Mouse (Mus musculus) telencephalon, adult 2 months (tissue): ENCODE measurements around the gene Chst12.
A peak's percentile ranks its signal among the peaks of the same experiment; 100 is the strongest.

Source experiments
- DNase-seq: peaks from one replicate; pipeline ENCODE4 v3.0.0-alpha.2; 2011; ENCODE audit warnings: low read depth, low spot score

The Chst12 gene

DNA sequence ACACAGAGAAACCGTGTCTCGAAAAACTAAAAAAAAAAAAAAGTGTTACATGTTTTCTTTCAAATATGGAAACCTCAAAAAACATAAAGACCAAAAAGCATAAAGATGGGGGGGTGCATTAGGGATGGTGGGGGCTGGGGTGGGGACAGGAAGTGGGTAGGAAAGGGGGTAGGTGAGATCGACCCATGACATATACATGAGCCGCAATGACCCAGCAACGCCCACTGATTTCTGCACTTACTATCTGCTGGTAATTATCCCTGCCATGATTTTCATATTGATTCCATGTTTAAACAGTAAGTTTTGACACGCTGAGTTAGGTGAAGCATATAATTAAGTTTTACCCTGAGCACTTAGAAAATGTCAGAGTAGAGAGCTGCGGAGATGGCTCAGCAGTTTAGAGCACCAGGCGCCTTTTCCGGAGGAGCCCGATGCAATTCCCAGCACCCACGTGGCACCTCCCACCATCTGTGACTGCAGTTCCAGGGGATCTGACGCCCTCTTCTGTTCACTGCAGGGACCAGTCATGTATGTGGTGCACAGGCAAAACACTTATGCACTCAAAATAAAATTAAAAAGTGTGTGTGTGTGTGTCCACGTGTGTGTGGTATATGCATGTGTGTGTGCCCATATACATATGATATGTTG is 65.0 kb downstream of the Chst12 start:
- DNase-seq: peak; percentile 34

DNA sequence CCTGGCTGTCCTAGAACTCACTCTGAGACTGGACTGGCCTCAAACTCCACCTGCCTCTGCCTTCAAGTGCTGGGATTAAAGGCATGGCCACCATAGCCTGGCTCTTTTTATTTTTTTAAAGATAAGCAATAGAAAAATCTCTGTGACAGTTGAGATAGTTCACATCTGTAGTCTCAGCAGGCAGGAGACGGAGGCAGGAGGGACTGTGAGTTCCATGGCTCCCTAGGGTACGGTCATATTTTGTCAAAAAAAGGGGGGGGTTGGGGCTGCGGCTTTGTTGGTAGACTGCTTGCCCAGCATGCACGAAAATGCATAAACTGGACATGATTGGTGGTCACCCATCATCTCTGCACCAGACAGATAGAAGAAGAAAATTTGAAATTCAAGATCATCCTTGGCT is 65.9 kb downstream of the Chst12 start:
- DNase-seq: no peak

DNA sequence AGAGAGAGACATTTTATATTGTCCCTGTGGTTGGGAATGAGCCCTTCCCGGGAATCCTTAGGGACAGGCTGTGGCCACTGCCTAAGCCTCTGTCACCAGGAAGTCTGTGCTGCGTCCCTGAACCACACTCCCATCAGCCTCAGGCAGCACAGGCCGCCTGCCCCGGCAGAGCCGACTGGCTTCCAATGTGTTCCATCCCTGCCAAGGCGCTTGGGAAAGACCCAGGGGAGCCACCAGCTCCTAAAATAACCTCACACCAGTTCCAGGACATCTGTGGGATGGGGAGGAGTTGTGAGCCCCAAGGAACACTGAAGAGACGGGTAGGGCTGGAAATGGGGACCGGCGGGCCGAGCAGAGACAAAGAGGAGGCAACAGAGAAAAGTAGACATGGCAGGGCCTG is 66.3 kb downstream of the Chst12 start:
- DNase-seq: no peak

DNA sequence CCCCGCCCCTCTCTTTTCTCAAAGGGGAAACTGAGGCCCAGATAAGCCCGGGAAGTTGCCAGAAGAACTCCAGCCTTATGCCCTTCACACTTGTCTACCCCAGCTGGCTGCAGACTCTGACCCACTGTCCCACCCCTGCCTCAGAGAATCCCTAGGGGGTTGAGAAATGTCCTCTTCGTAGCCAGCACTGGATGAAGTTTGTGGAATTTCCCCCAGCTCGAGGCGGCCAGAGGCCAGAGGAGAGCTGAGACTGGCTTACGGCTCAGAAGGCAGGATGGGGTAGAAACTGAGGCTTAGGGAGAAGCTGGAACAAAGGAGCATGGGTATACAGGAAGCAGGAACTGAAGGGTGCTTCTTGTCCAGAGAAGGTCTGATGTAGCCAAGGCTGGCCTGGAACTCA is 67.3 kb downstream of the Chst12 start:
- no peak for DNase-seq
